Mouse (Mus musculus) hematopoietic stem cell, adult 5-6 weeks (primary cell): Measurements from ENCODE around the gene Cldn19. TPM values are rescaled to one million over a fixed set of nuclear protein-coding genes. Genes with fewer than 3 reads are reported as not detected.
"Not testable (repeated sequence)": the region's sequence is repeated elsewhere in the genome, so short reads cannot be mapped to it uniquely, and the experiment has no call there.

Experiments used
- ATAC-seq, 2 experiments: fragments of 125-278 bp in 1 of 2; replicated peaks in 1 of 2; 2 replicates each; pipeline ENCODE4 v1.8.0; 2016 to 2017; ENCODE audit warnings: inconsistent platforms in 2 of 2, mild to moderate bottlenecking in 2 of 2, moderate number of reproducible peaks in 2 of 2, low read depth in 1 of 2, moderate TSS enrichment in 1 of 2; ENCODE audit not compliant: low FRiP score in 2 of 2, poor library complexity in 2 of 2, severe bottlenecking in 2 of 2, insufficient read depth in 1 of 2, low TSS enrichment in 1 of 2
- total RNA-seq: library from RNA; stranded (forward); fragments of 172-1452, 232-1000 nt; gene quantifications from 2 replicates; pipeline ENCODE4 v1.2.3, GENCODE M21; 2017

Cldn19 gene
- total RNA-seq, 1 experiment from 2014 or later: not detected

- no peak for ATAC-seq
Measured at GRCm38 (mm10) chr4:119246688-119247225, 8.5 kb upstream of the Cldn19 start.

GRCm38 (mm10) chr4:119247462-119248235, 7.6 kb upstream of the Cldn19 start:
- peak; percentile 71 to 78 for ATAC-seq

- no peak for ATAC-seq
Measured at GRCm38 (mm10) chr4:119248407-119248965, 6.7 kb upstream of the Cldn19 start.

- ATAC-seq: no peak
Measured at GRCm38 (mm10) chr4:119252025-119252808, 3.0 kb upstream of the Cldn19 start.

GRCm38 (mm10) chr4:119254012-119254618, 1.1 kb upstream of the Cldn19 start:
- ATAC-seq: no peak

DNA sequence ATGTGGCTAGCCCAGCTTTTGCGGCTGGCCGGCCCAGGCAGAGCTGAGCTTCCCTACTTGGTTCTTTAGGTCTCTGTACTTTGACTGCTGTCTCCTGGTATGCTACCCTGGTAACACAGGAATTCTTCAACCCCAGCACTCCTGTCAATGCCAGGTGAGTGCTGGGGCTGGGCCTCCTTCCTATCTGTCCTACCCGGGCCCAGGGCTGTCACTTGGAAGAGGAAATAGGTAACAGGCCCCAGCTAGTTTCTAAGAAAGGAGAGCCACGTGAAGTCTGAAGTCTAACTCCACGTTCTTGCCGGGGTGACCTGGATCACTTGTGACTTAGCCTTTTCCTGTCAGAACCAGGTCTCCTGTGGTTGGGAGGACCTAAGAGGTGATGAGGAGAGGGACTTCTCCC, 1.9 kb downstream of the Cldn19 start:
- ATAC-seq: no peak

DNA sequence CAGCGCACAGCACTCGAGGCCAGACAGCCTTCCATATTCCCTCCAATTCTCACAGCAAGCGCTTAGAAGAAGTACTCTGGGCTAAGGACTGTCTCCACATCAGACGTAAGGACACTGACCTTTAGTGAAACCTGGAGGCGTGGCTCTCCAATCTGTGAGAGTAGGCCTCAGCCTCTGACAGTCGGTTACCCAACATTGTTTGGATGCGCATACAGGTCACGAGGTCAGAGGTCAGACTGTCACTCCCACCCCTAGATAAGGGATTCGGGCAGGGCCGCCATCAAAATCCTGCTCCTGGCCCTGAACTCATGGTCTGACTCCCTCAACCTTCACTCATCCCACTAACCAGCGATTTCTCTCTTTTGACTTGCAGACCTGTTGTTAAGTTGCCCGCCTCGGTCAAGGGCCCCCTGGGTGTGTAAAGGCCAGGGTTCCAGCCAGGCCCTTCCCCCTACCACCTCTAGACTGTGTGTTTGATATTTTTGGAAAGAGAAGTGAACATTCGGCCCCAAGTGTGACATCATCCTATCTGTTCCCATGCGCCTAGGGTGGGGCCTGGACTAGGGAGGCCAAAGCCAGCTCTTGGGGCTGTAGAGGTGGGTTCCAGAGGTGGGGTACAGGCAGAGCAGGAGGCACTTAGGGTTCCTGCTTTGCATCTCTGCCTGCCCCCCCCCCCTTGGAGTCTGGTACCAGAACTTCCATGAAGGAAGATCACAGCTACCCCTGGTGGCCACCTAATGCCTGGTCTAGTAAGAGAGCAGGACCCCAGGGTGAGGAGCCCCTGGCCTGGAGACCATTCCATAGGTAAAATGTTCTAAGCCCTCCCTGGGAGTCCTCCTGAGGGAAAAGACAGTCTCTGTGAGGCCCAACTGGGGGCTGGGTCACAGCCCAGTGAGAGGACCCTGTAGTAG, 4.4 kb downstream of the Cldn19 start:
- ATAC-seq: no peak

DNA sequence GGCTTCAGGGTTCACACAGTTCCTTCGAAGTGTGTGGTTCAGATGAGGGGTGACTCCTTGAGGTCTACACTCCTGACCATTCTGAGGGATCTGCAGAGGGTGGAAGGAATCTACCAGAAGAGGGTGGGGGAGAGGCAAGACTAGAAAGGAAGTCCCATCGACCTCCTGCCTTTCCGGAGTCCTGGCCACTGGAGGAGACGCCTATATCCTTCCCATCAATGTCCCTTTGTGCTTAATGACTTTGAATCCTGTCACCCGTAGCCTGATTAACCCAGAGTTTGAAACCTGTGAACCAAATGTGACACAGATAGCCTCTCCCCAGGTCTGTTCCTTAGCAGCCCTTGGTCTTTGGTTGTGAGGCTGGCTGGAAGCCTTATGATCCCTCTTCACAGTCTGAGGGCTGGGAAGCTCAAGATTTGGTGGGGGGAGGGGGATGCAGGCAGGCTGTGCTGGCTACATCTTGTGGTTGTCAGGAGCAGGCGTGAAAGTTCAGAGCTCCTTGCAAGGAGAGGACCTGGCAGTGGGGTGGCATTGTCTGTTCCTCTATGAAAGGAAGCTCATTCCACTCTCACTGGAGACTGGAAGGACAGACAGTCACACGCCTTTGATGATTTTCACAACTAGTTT, 6.0 kb downstream of the Cldn19 start:
- ATAC-seq: no peak

GRCm38 (mm10) chr4:119262483-119262882, 7.3 kb downstream of the Cldn19 start:
- no peak for ATAC-seq

GRCm38 (mm10) chr4:119263459-119263858, 8.2 kb downstream of the Cldn19 start:
- no peak for ATAC-seq

DNA sequence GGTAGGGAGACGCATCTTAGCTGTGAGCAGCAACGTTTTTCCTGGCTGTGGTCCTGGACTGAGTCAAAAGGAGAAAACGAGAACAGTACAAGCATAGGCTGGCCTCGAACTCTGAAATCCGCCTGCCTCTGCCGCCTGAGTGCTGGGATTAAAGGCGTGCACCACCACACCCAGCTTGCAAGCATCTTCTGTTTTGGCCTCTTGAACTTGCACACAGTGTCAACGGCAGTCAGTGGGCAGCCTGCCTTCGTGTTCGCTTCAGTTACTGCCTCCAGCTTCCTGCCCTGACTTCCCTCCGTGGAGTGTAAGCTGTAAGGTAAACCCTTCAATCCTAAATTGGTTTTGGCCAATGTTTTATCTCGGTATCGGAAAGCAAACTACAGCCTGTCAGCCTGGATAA, 11.4 kb downstream of the Cldn19 start:
- ATAC-seq: no peak

GRCm38 (mm10) chr4:119274627-119275026, 19.4 kb downstream of the Cldn19 start:
- ATAC-seq: no peak

- no peak for ATAC-seq
Measured at GRCm38 (mm10) chr4:119275226-119275625, 20.0 kb downstream of the Cldn19 start.

DNA sequence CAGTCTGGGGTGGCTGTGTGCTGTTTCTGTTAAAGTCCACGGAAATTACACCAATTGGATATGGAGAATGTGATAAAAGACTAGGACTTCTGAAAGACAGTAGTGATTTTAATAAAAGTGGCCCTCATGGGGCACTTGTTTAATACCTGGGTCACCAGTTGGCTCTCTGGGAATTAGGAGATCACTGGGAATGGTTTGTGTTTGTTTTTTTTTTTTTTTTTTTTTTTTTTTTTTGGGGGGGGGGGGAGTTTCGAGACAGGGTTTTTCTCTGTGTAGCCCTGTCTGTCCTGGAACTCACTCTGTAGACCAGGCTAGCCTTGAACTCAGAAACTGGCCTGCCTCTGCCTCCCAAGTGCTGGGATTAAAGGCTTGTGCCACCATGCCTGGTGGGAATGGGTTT, 20.5 kb downstream of the Cldn19 start:
- ATAC-seq: no peak

GRCm38 (mm10) chr4:119278784-119279183, 23.6 kb downstream of the Cldn19 start:
- ATAC-seq: not testable (repeated sequence)

DNA sequence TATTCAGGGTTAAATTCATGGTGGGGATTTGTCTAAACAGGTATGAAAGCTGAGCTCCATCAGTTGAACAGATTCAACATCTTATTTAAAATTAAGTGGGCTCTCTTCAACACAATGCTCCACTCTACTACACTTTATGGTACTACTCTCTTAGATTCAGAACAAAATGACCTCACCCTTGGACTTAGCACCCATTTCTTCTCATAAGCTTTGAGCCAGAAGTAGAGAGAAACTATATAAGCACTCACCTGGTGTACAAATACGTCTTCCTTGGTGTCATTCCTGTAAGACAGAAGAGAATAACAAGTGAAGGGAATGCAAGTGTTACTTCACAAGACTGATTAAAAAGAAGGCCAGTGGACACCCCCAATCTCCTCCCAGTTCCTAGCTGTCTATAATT, 29.6 kb downstream of the Cldn19 start:
- no peak for ATAC-seq
